Mouse (Mus musculus) MEL (cell line): Measurements from ENCODE around the gene Ereg. TPM values are rescaled to one million over a fixed set of nuclear protein-coding genes. Genes with fewer than 3 reads are reported as not detected.

Source experiments
- DNase-seq: peaks from one replicate; pipeline ENCODE4 v3.0.0; 2011; ENCODE audit warnings: low read depth, low spot score
- H3K27ac ChIP-seq: 2 replicates; pipeline ENCODE4 v1.5.1; 2012; ENCODE audit warnings: low read depth, mild to moderate bottlenecking, control low read depth, low read length, moderate library complexity; ENCODE audit not compliant: control insufficient read depth
- H3K27me3 ChIP-seq, 2 experiments: fragments of 150-350 bp in 1 of 2; sonication (generic) in 1 of 2; 2 replicates each; pipeline ENCODE4 v1.6.1; 2012; ENCODE audit warnings: low read length in 2 of 2, mild to moderate bottlenecking in 2 of 2, improper control_type of control experiment in 1 of 2, moderate library complexity in 1 of 2; ENCODE audit not compliant: insufficient read depth in 2 of 2, control insufficient read depth in 1 of 2
- H3K36me3 ChIP-seq, 2 experiments: 2 replicates each; pipeline ENCODE4 v1.6.1; 2012 to 2014; ENCODE audit warnings: low read length in 2 of 2, improper control_type of control experiment in 1 of 2, inconsistent platforms in 1 of 2, mild to moderate bottlenecking in 1 of 2; ENCODE audit not compliant: insufficient read depth in 2 of 2, control insufficient read depth in 1 of 2
- H3K4me1 ChIP-seq, 2 experiments: fragments of 150-350 bp in 1 of 2; sonication (generic) in 1 of 2; 2 replicates each; pipeline ENCODE4 v1.6.1; 2012; ENCODE audit warnings: low read length in 2 of 2, improper control_type of control experiment in 1 of 2, mild to moderate bottlenecking in 1 of 2; ENCODE audit not compliant: insufficient read depth in 2 of 2, control insufficient read depth in 1 of 2
- H3K4me3 ChIP-seq, 2 experiments: fragments of 150-350 bp in 1 of 2; sonication (generic) in 1 of 2; 2 replicates each; pipeline ENCODE4 v1.5.1; 2012; ENCODE audit warnings: low read depth in 2 of 2, low read length in 2 of 2, mild to moderate bottlenecking in 2 of 2, moderate library complexity in 2 of 2, control low read depth in 1 of 2, improper control_type of control experiment in 1 of 2; ENCODE audit not compliant: control insufficient read depth in 1 of 2, insufficient read depth in 1 of 2
- H3K79me2 ChIP-seq: 2 replicates; pipeline ENCODE4 v1.6.1; 2012; ENCODE audit warnings: mild to moderate bottlenecking, low read length, moderate library complexity; ENCODE audit not compliant: control insufficient read depth, poor library complexity, insufficient read depth
- H3K9ac ChIP-seq: 2 replicates; pipeline ENCODE4 v1.6.1; 2012; ENCODE audit warnings: low read depth, mild to moderate bottlenecking, control low read depth, low read length, moderate library complexity; ENCODE audit not compliant: control insufficient read depth, poor library complexity, severe bottlenecking
- H3K9me3 ChIP-seq: fragments of 150-350 bp; sonication (generic); replicated peaks from 2 replicates; pipeline ENCODE4 v1.6.1; 2012; ENCODE audit warnings: mild to moderate bottlenecking, low read length, improper control_type of control experiment, moderate library complexity; ENCODE audit not compliant: insufficient read depth
- BHLHE40 ChIP-seq: IDR thresholded peaks from 2 replicates; pipeline ENCODE4 v1.6.1; 2012; ENCODE audit warnings: low read depth, mild to moderate bottlenecking, inconsistent platforms, low read length, improper control_type of control experiment, borderline replicate concordance
- CHD2 ChIP-seq: IDR thresholded peaks from 2 replicates; pipeline ENCODE4 v1.6.1; 2011; ENCODE audit warnings: low read length, improper control_type of control experiment
- ELF1 ChIP-seq: IDR thresholded peaks from 2 replicates; pipeline ENCODE4 v1.6.1; 2014; ENCODE audit warnings: low read depth, mild to moderate bottlenecking, inconsistent platforms, low read length, improper control_type of control experiment, moderate library complexity
- EP300 ChIP-seq, 2 experiments: IDR thresholded peaks; 2 replicates each; pipeline ENCODE4 v1.6.1; 2011; ENCODE audit warnings: improper control_type of control experiment in 2 of 2, low read length in 2 of 2, low read depth in 1 of 2, mild to moderate bottlenecking in 1 of 2
- ETS1 ChIP-seq: IDR thresholded peaks from 2 replicates; pipeline ENCODE4 v1.6.1; 2012; ENCODE audit warnings: low read depth, mild to moderate bottlenecking, inconsistent platforms, low read length, improper control_type of control experiment, moderate library complexity
- GABPA ChIP-seq: IDR thresholded peaks from 2 replicates; pipeline ENCODE4 v1.6.1; 2012; ENCODE audit warnings: low read depth, mild to moderate bottlenecking, inconsistent platforms, low read length, improper control_type of control experiment, moderate library complexity
- GATA1 ChIP-seq: IDR thresholded peaks from 2 replicates; pipeline ENCODE4 v1.6.1; 2011; ENCODE audit warnings: low read depth, low read length, improper control_type of control experiment
- MAZ ChIP-seq: IDR thresholded peaks from 2 replicates; pipeline ENCODE4 v1.6.1; 2012; ENCODE audit warnings: low read depth, mild to moderate bottlenecking, inconsistent platforms, low read length, improper control_type of control experiment
- MEF2A ChIP-seq: IDR thresholded peaks from 2 replicates; pipeline ENCODE4 v1.6.1; 2014; ENCODE audit warnings: low read depth, mild to moderate bottlenecking, inconsistent platforms, low read length, improper control_type of control experiment; ENCODE audit not compliant: poor library complexity, insufficient replicate concordance, severe bottlenecking; ENCODE audit errors: extremely low read depth
- MXI1 ChIP-seq: IDR thresholded peaks from 2 replicates; pipeline ENCODE4 v1.6.1; 2011; ENCODE audit warnings: mild to moderate bottlenecking, low read depth, low read length, improper control_type of control experiment
- MYB ChIP-seq: IDR thresholded peaks from 2 replicates; pipeline ENCODE4 v1.6.1; 2011; ENCODE audit warnings: mild to moderate bottlenecking, low read depth, low read length, improper control_type of control experiment
- NRF1 ChIP-seq: IDR thresholded peaks from 2 replicates; pipeline ENCODE4 v1.6.1; 2014; ENCODE audit warnings: low read depth, mild to moderate bottlenecking, inconsistent platforms, low read length, improper control_type of control experiment, moderate library complexity; ENCODE audit not compliant: poor library complexity, insufficient read depth, severe bottlenecking
- POLR2AphosphoS2 ChIP-seq: IDR thresholded peaks from 2 replicates; pipeline ENCODE4 v1.6.1; 2011; ENCODE audit warnings: low read length, improper control_type of control experiment
- POLR2AphosphoS5 ChIP-seq: IDR thresholded peaks from 2 replicates; pipeline ENCODE4 v1.6.1; 2012; ENCODE audit warnings: low read depth, borderline replicate concordance, mild to moderate bottlenecking, inconsistent platforms, low read length, moderate library complexity, mixed read lengths
- SMC3 ChIP-seq: IDR thresholded peaks from 2 replicates; pipeline ENCODE4 v1.6.1; 2011; ENCODE audit warnings: low read depth, low read length, improper control_type of control experiment
- TAL1 ChIP-seq: IDR thresholded peaks from 2 replicates; pipeline ENCODE4 v1.6.1; 2012; ENCODE audit warnings: mild to moderate bottlenecking, inconsistent platforms, low read length, moderate library complexity, mixed read lengths
- TBP ChIP-seq: IDR thresholded peaks from 2 replicates; pipeline ENCODE4 v1.8.0; 2011; ENCODE audit warnings: low read depth, low read length, improper control_type of control experiment
- UBTF ChIP-seq: IDR thresholded peaks from 2 replicates; pipeline ENCODE4 v1.6.1; 2012; ENCODE audit warnings: low read depth, mild to moderate bottlenecking, inconsistent platforms, low read length, improper control_type of control experiment, moderate library complexity, borderline replicate concordance; ENCODE audit not compliant: insufficient read depth
- ZKSCAN1 ChIP-seq: IDR thresholded peaks from 2 replicates; pipeline ENCODE4 v1.6.1; 2012; ENCODE audit warnings: low read depth, mild to moderate bottlenecking, inconsistent platforms, low read length, improper control_type of control experiment, moderate library complexity
- polyA plus RNA-seq, 2 experiments: library from polyadenylated mRNA; stranded (reverse) in 1 of 2; unstranded in 1 of 2; fragments of >175 nt in 1 of 2; fragments of >200 nt in 1 of 2; gene quantifications; 2 replicates each; pipeline versions ENCODE4 v1.2.1 to v1.2.4; 2012; ENCODE audit warnings: low replicate concordance in 2 of 2, low read depth in 1 of 2; ENCODE audit not compliant: insufficient read length in 2 of 2, insufficient read depth in 1 of 2, missing spikeins in 1 of 2
- total RNA-seq: library from RNA; depleted of rRNA; stranded (reverse); fragments of 300-350 nt; gene quantifications from 2 replicates; pipeline ENCODE4 v1.2.3, GENCODE M21; 2012

The Ereg gene
- total and polyA plus RNA-seq, 3 experiments = not detected

DNA sequence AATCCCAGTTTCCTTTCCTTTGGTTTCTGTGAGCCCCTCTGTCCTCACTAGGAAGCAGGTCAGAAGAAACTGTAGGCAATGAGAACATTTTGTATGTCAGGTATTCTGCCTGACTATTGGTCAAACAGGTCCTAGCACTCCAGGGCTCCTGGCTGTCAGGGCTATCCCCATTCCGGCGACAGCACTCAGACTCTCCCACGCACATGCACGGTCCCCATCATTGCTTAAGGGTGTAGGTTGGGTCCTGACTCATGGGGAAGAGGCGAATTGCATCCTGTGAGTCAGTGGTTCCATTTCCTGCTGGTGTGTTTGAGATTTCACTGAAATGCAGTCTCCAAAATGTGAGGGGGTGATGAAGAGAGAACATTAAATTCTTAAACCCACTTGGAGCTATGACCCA lies 8.6 kb downstream of the Ereg start:
- no peak for DNase-seq
- no peaks in the 10 kb centered on the region for H3K9me3 ChIP-seq

GRCm38 (mm10) chr5:91085291-91085690 lies 10.9 kb downstream of the Ereg start:
- H3K27ac ChIP-seq = no peak overlapping the region
- DNase-seq = no peak
- H3K9me3 ChIP-seq = no peaks in the 10 kb centered on the region
- H3K4me3 ChIP-seq = no peak overlapping the region
- no peaks in the 10 kb centered on the region; a peak in 2 of 4 replicates for H3K27me3 ChIP-seq
- H3K36me3 ChIP-seq = no peaks in the 10 kb centered on the region
- no peaks in the 10 kb centered on the region for H3K4me1 ChIP-seq
- H3K9ac ChIP-seq = no peak overlapping the region
- no peaks in the 10 kb centered on the region for H3K79me2 ChIP-seq
- TF ChIP-seq POLR2AphosphoS5 (no peak), POLR2AphosphoS2 (no peak), BHLHE40 (no peak), ELF1 (no peak), NRF1 (no peak), MEF2A (no peak), MXI1 (no peak), SMC3 (no peak), MAZ (no peak), GATA1 (no peak), TAL1 (no peak), UBTF (no peak), TBP (no peak), EP300 (IDR thresholded peaks at IDR 0.05; ENCODE audit: low read depth in 1 of 2, low read length in 2 of 2) (no peak), CHD2 (no peak)

More for the DNA sequence above, 8.6 kb downstream of the Ereg start:
- no peak overlapping the region for H3K9ac ChIP-seq
- H3K4me3 ChIP-seq = no peak overlapping the region
- TF ChIP-seq UBTF (no peak), MYB (no peak), ETS1 (no peak), GATA1 (no peak), GABPA (no peak), TBP (no peak), ZKSCAN1 (no peak)
- H3K4me1 ChIP-seq = no peaks in the 10 kb centered on the region
- H3K36me3 ChIP-seq = no peaks in the 10 kb centered on the region
- H3K79me2 ChIP-seq = no peaks in the 10 kb centered on the region
- no peaks in the 10 kb centered on the region; a peak in 1 of 4 replicates for H3K27me3 ChIP-seq
- no peak overlapping the region for H3K27ac ChIP-seq
